Mouse (Mus musculus) heart, adult 18-20 months (tissue): Measurements from ENCODE around the gene Aox2. TPM values are rescaled to one million over a fixed set of nuclear protein-coding genes. Genes with fewer than 3 reads are reported as not detected.

Experiments used
- DNase-seq, 2 experiments: peaks; one replicate each; pipeline ENCODE4 v3.0.0; 2021 to 2022; ENCODE audit warnings: mixed read lengths in 1 of 2
- total RNA-seq, 2 experiments: library from RNA; stranded (reverse); gene quantifications; 2 replicates each; pipeline ENCODE4 v1.2.3; 2021

Gene Aox2
- total RNA-seq, 2 experiments from 2014 or later, result 0.05 TPM; not detected in 1

DNA sequence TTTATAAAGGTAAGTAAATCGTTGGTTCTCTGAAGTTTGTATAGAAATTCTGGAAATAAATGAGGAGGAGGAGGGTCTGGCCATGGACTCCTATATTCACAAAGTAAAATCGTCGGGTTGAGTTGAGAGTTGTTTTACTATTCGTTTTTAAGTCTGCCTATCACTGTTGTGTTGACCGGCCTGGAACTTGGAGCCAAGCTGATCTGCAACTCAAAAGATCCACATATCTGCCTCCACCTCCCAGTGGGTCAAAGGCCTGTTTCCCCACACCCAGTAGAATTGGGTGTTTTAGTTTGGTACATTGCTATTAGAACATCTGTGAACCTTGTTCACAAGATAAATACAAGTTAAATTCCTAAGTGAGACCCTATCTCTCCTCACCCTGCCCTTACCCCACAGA, 125.6 kb downstream of the Aox2 start:
- DNase-seq, result no peak

GRCm38 (mm10) chr1:58407321-58407720, 129.2 kb downstream of the Aox2 start:
- no peak for DNase-seq

GRCm38 (mm10) chr1:58408141-58408540, 130.0 kb downstream of the Aox2 start:
- DNase-seq, result no peak

- no peak for DNase-seq
These were observed 131.5 kb downstream of the Aox2 start for GRCm38 (mm10) chr1:58409553-58410197.

DNA sequence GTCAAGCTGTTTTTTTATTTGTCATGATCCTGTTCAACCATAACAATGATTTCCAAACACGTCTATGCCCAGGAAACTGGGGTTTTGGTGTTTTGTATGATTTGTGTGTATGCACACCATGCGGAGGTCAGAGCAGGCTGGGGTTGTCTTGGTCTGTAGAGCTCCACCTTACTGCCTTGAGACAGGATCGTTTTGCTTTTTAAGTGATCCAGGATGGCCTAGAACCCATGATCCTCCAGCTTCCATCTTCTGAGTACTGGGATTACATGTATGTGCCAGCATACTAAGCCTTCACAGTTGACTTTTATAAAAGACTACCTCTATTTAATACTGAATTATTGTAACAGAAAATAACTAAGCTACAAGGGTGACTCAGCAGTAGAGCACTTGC, 132.1 kb downstream of the Aox2 start:
- no peak for DNase-seq

- no peak for DNase-seq
These were observed 132.7 kb downstream of the Aox2 start for GRCm38 (mm10) chr1:58410776-58411175.

DNA sequence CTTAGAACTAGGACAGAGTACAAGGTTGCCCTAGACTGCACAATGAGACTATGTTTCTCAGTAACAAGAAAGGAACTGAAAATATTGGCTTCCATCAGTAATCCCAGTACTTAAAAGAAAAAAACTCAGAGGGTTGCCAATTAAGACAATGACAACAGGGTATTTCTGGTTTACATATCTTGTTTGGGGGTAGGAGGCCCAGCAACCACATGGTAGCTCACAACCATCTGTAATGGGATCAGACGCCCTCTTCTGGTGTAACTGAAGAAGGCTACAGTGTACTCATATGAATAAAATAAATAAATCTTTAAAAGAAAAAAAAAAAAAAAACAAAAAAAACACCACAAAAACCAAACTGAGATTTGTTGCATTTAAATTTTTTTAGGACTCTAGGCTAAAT, 137.3 kb downstream of the Aox2 start:
- no peak for DNase-seq

GRCm38 (mm10) chr1:58416048-58416447, 137.9 kb downstream of the Aox2 start:
- no peak for DNase-seq

DNA sequence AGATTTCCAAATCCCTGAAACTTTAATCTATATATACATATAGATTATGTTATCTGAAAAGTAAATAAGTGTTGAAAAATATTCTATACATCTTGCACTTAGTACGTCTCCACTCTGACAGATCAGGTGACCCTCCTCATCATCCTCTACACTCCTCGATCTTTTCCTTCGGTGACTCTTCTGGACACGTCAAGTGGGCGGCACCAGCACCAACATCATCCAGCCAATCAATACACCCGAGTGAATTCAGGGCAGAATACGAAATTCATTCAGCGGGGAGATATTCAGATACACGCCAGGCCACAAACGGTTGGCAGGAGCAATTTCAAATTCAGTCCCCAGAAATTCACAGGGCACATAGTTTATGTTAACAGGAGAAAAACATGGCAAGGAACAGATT, 141.9 kb downstream of the Aox2 start:
- no peak for DNase-seq

- peak in 1 of 2 experiments; percentile 39 for DNase-seq
These were observed 142.8 kb downstream of the Aox2 start for GRCm38 (mm10) chr1:58420961-58421360.

GRCm38 (mm10) chr1:58422879-58423278, 144.8 kb downstream of the Aox2 start:
- peak; percentile 69 for DNase-seq

DNA sequence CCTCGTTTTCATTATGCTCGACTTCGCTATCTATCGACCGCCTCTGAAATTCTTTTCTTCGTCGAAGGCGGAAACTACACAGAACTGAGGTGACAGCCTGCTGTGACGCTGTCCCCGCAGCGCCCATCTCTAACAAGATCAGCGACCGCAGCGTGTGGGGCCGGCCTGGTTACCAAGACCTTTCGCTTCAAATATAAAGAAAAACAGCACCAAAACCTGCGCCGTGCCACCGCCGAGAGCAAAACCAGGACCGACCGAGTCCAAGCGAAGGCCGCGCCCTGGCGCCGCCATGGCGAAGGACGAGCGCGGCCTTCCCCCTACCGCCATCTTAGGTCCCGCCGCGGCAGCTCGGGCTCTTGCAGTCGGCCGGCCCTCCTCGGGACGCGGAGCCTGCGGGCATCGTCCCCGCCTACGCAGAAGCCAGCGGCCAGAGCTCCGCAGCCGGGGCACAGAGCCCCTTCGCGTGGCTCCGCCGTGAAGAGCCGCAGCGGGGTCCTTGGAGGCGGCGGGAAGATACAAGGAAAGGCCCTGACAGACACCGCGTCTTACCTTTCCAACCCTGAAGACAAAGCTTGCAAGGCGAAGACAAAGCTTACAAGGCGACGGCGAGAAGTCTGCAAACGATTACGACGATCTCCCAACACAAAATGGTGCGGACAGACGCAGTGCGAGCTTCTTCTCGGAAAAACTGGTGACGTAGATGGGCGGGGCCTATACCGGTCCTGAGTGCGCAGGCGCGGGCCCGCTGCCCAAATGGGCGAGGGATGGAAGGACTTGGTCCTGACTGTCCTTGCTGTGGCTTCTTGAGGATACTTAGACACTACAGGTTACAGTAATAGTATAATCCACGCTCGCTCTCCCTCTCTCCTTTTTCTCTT, 145.5 kb downstream of the Aox2 start, which contains the start of gene Clk1:
TSS of gene Clk1 (minus strand) at position 696 of the 878 bp plus-strand sequence.
- peak; percentile 99 to 100 for DNase-seq

DNA sequence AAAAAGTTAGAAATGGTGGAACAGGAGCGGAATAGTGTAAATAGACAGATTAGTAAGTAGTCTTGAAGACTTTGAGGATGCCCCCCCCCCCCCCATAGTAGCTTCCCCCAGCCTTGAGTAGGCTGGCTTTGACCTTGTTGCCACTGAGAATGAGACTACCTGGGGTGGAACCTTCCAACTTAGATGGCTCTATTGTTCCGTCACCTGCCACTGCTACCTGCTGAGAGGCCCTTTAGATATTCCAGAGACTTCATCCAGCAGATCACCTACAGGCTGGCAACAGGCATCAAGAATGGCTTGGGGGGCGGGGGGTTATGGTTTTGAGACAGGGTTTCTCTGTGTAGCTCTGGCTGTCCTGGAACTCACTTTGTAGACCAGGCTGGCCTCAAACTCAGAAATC, 146.4 kb downstream of the Aox2 start:
- DNase-seq, result no peak

Other genes with a start within 250 kb of the Aox2 start
- gene Aox1, start 248.4 kb upstream of the Aox2 start, total RNA-seq, result 10 to 100 TPM in 1 of 2 experiments, 1 to 10 TPM in 1; 8.6 to 14.3 TPM
- 1 to 10 TPM; 1.5 to 2.8 TPM for gene Aox3, start 165.2 kb upstream of the Aox2 start, total RNA-seq
- gene Aox4, start 67.9 kb upstream of the Aox2 start, total RNA-seq, result not detected
- 10 to 100 TPM; 66.2 to 70.6 TPM for gene Bzw1, start 114.6 kb downstream of the Aox2 start, total RNA-seq
- gene Clk1, start 145.7 kb downstream of the Aox2 start, total RNA-seq, result 10 to 100 TPM; 43.0 to 61.3 TPM
- 10 to 100 TPM; 10.8 to 13.8 TPM for gene Nif3l1, start 166.8 kb downstream of the Aox2 start, total RNA-seq
- 10 to 100 TPM; 18.3 to 19.5 TPM for gene Ppil3, start 167.2 kb downstream of the Aox2 start, total RNA-seq
- gene Orc2, start 226.8 kb downstream of the Aox2 start, total RNA-seq, result 10 to 100 TPM; 10.7 to 11.6 TPM